Mouse (Mus musculus) forebrain, embryonic 11.5 days (tissue): Measurements from ENCODE around the gene Il33. TPM values are rescaled to one million over a fixed set of nuclear protein-coding genes. Genes with fewer than 3 reads are reported as not detected.

Experiments
- ATAC-seq: fragments of 200-750 bp; cut with Nextera tagmentation; replicated peaks from 2 replicates; pipeline ENCODE4 v1.8.0; 2017; ENCODE audit warnings: moderate TSS enrichment; ENCODE audit not compliant: low FRiP score
- DNase-seq: peaks from one replicate; pipeline ENCODE4 v3.0.0-alpha.2; 2017; ENCODE audit warnings: low spot score
- H3K27ac ChIP-seq: fragments of 300-500 bp; sonication (generic); 2 replicates; pipeline ENCODE4 v1.5.1; 2014; ENCODE audit warnings: low read depth, low read length
- H3K27me3 ChIP-seq: fragments of 300-500 bp; sonication (generic); 2 replicates; pipeline ENCODE4 v1.6.1; 2014; ENCODE audit warnings: mild to moderate bottlenecking, low read length, mixed read lengths; ENCODE audit not compliant: control insufficient read depth, insufficient read depth
- H3K36me3 ChIP-seq: fragments of 300-500 bp; sonication (generic); 2 replicates; pipeline ENCODE4 v1.6.1; 2014; ENCODE audit warnings: mild to moderate bottlenecking, low read length, moderate library complexity, mixed read lengths; ENCODE audit not compliant: control insufficient read depth, insufficient read depth
- H3K4me1 ChIP-seq: fragments of 300-500 bp; sonication (generic); replicated peaks from 2 replicates; pipeline ENCODE4 v1.6.1; 2014; ENCODE audit warnings: low read length, mixed read lengths; ENCODE audit not compliant: control insufficient read depth, insufficient read depth
- H3K4me2 ChIP-seq: fragments of 300-500 bp; sonication (generic); 2 replicates; pipeline ENCODE4 v1.6.1; 2014; ENCODE audit warnings: low read depth, mild to moderate bottlenecking, low read length, moderate library complexity, mixed read lengths; ENCODE audit not compliant: severe bottlenecking
- H3K4me3 ChIP-seq: fragments of 300-500 bp; sonication (generic); 2 replicates; pipeline ENCODE4 v1.5.1; 2014; ENCODE audit warnings: low read depth, low read length
- H3K9ac ChIP-seq: fragments of 300-500 bp; sonication (generic); 2 replicates; pipeline ENCODE4 v1.6.1; 2014; ENCODE audit warnings: low read length
- H3K9me3 ChIP-seq: fragments of 300-500 bp; sonication (generic); 2 replicates; pipeline ENCODE4 v1.6.1; 2016; ENCODE audit warnings: low read length, mixed read lengths; ENCODE audit not compliant: control insufficient read depth
- WGBS: fragments of 180-500 bp; shearing (Covaris S2); extraction: QIAGEN DNeasy Blood & Tissue Kit; methylation state at CpG from one replicate; pipeline ENCODE4 v1.1.7; 2014; 5-methylcytosine and 5-hydroxymethylcytosine counted together
- polyA plus RNA-seq: library from polyadenylated mRNA; unstranded; fragments of >200 nt; fragmentation: Nextera tagmentation; extraction: Ambion mirVana; gene quantifications from 2 replicates; pipeline ENCODE4 v1.2.1, GENCODE M21; 2014

The Il33 gene
- polyA plus RNA-seq, 1 experiment from 2014 or later, result 0.53 TPM

DNA sequence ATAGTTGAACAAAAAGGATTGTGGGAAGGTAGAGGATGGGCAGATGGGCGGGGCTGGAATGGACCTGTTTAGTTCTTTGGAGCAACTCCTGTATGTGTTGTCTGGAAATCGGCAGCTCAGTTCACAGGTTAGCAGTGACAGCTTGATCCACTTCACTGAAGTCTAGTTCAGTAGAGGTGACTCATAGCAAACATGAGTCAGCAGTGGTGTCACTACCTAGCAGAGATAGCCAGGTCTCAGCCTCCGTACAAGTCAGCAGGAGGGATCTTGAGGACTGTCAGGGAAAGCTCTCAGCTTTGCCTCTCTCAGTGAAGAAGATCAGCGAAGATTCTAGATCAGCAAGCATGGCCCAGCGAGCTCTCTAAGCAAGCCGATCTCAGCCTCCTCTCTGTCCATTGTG, 13.0 kb upstream of the Il33 start:
- H3K9me3 ChIP-seq, result no peaks in the 10 kb centered on the region
- no peaks in the 10 kb centered on the region for H3K4me1 ChIP-seq
- whole genome bisulfite sequencing, result 90% methylated on average over 6 of the region's 6 CpGs
- no peaks in the 10 kb centered on the region for H3K27me3 ChIP-seq
- H3K27ac ChIP-seq, result no peak overlapping the region
- DNase-seq (no peak), ATAC-seq (no peak)
- no peaks in the 10 kb centered on the region for H3K36me3 ChIP-seq
- H3K9ac ChIP-seq, result no peak overlapping the region
- H3K4me2 ChIP-seq, result no peak overlapping the region
- H3K4me3 ChIP-seq, result no peak overlapping the region

DNA sequence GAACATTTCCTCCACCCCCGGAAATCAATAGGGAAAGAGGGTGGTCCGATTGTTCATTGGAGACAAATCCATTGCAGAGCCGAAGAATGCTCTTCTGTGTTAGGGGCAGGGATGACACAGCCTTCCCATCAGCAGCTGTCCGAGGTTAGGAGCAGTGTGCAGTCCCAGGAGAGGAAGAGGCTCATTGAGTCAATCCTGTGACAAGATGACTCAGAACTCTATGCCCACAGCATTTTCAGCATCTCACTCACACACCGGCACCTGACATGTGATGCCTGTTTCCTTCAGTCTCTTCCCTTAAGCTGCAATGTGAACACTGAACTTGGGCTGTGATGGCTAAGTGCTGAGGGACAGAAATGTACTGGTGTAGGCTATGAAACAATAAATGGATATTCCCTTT, 7.5 kb upstream of the Il33 start:
- 84% methylated on average over 5 of the region's 5 CpGs for WGBS
- no peak overlapping the region for H3K9ac ChIP-seq
- H3K27me3 ChIP-seq, result no peaks in the 10 kb centered on the region
- H3K4me2 ChIP-seq, result no peak overlapping the region
- H3K4me1 ChIP-seq, result no peaks in the 10 kb centered on the region
- H3K27ac ChIP-seq, result no peak overlapping the region
- ATAC-seq (no peak), DNase-seq (no peak)
- no peaks in the 10 kb centered on the region for H3K9me3 ChIP-seq
- no peaks in the 10 kb centered on the region for H3K36me3 ChIP-seq
- no peak overlapping the region for H3K4me3 ChIP-seq

GRCm38 (mm10) chr19:29926101-29926755, 1.3 kb downstream of the Il33 start:
- no peak overlapping the region for H3K9ac ChIP-seq
- no peak for DNase-seq
- H3K36me3 ChIP-seq, result no peaks in the 10 kb centered on the region
- no peak overlapping the region for H3K4me2 ChIP-seq
- no peaks in the 10 kb centered on the region for H3K27me3 ChIP-seq
- no peaks in the 10 kb centered on the region for H3K9me3 ChIP-seq
- no peak overlapping the region for H3K4me3 ChIP-seq
- ATAC-seq, result no peak
- H3K4me1 ChIP-seq, result no peaks in the 10 kb centered on the region
- WGBS, result 81% methylated on average over 12 of the region's 12 CpGs
- H3K27ac ChIP-seq, result no peak overlapping the region

- Histone ChIP-seq H3K27me3 (no peaks in the 10 kb centered on the region), H3K27ac (no peak overlapping the region), H3K4me1 (no peaks in the 10 kb centered on the region), H3K9me3 (no peaks in the 10 kb centered on the region), H3K36me3 (no peaks in the 10 kb centered on the region), H3K4me2 (no peak overlapping the region), H3K4me3 (no peak overlapping the region), H3K9ac (no peak overlapping the region)
- no peak for ATAC-seq
- no peak for DNase-seq
- WGBS, result 79% methylated on average over 5 of the region's 5 CpGs
Measured at GRCm38 (mm10) chr19:29930296-29930695, 5.4 kb downstream of the Il33 start.

GRCm38 (mm10) chr19:29937445-29937844, 12.5 kb downstream of the Il33 start:
- no peak overlapping the region for H3K27ac ChIP-seq
- H3K9me3 ChIP-seq, result no peaks in the 10 kb centered on the region
- H3K4me2 ChIP-seq, result no peak overlapping the region
- 65% methylated on average over 8 of the region's 8 CpGs for WGBS
- no peaks in the 10 kb centered on the region for H3K36me3 ChIP-seq
- H3K27me3 ChIP-seq, result no peaks in the 10 kb centered on the region
- H3K9ac ChIP-seq, result no peak overlapping the region
- no peak overlapping the region for H3K4me3 ChIP-seq
- no peaks in the 10 kb centered on the region for H3K4me1 ChIP-seq
- DNase-seq, result no peak
- ATAC-seq, result no peak

- WGBS, result 72% methylated on average over 6 of the region's 6 CpGs
- no peaks in the 10 kb centered on the region for H3K36me3 ChIP-seq
- H3K9ac ChIP-seq, result no peak overlapping the region
- DNase-seq (no peak), ATAC-seq (no peak)
- H3K9me3 ChIP-seq, result no peaks in the 10 kb centered on the region
- no peak overlapping the region for H3K4me2 ChIP-seq
- H3K4me3 ChIP-seq, result no peak overlapping the region
- no peak overlapping the region for H3K27ac ChIP-seq
- H3K4me1 ChIP-seq, result no peaks in the 10 kb centered on the region
- no peaks in the 10 kb centered on the region for H3K27me3 ChIP-seq
Measured at GRCm38 (mm10) chr19:29940239-29940638, 15.3 kb downstream of the Il33 start.

GRCm38 (mm10) chr19:29941208-29941607, 16.3 kb downstream of the Il33 start:
- Histone ChIP-seq H3K27ac (no peak overlapping the region), H3K9ac (no peak overlapping the region), H3K4me2 (no peak overlapping the region), H3K4me3 (no peak overlapping the region), H3K36me3 (no peaks in the 10 kb centered on the region), H3K4me1 (0 out of 2 replicates have a peak, but pooled peaks cover 2% of the 10 kb centered on the region), H3K27me3 (no peaks in the 10 kb centered on the region), H3K9me3 (no peaks in the 10 kb centered on the region)
- DNase-seq, result no peak
- no peak for ATAC-seq
- 84% methylated on average over 7 of the region's 7 CpGs for WGBS

DNA sequence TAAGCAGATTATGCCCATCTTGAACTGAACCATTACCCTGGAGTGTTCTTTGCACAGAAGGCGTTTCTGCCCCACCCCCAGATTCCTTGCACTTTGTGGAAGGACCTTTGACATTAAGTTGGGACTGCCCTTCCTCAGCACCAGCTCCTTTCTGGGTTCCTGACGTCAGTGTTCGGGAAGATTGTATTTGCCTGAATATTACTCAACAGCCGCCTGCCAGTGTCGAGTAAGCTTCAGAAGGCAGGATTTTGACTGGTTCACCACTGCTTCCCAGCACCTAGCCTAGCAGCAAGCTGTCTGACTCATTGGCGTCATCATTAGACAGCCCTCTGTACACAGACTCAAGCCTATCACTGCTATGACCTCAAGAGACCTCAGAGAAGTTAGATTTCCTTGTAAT, 17.4 kb downstream of the Il33 start:
- ATAC-seq (no peak), DNase-seq (no peak)
- Histone ChIP-seq H3K27ac (no peak overlapping the region), H3K4me2 (no peak overlapping the region), H3K27me3 (no peaks in the 10 kb centered on the region), H3K9ac (no peak overlapping the region), H3K4me3 (no peak overlapping the region), H3K4me1 (0 out of 2 replicates have a peak, but pooled peaks cover 2% of the 10 kb centered on the region), H3K36me3 (no peaks in the 10 kb centered on the region), H3K9me3 (no peaks in the 10 kb centered on the region)
- 76% methylated on average over 6 of the region's 6 CpGs for WGBS

DNA sequence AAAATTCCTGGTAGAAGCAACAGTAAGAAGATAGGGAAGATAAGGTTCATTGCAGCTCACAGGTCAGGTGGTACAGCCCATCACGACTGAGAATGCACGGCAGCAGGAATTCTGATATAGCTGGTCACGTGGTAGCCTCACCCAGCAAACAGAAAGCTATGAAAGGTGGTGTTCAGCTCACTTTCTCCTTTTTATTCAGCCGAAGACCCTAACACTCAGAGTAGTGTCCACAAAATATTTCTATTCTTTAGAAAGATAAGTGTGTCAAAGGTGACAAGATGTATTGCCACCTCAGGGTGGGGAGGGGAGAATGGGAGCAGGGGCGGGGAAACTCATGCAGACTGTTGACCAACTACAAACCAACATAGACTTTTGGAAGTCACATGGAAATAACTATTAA, 19.5 kb downstream of the Il33 start:
- WGBS, result 86% methylated on average over 5 of the region's 5 CpGs
- H3K4me2 ChIP-seq, result no peak overlapping the region
- H3K9me3 ChIP-seq, result no peaks in the 10 kb centered on the region
- H3K4me1 ChIP-seq, result peaks cover 6% of the 10 kb centered on the region; the same call in 1 of the 2 replicates
- ATAC-seq, result no peak
- no peaks in the 10 kb centered on the region for H3K36me3 ChIP-seq
- H3K4me3 ChIP-seq, result no peak overlapping the region
- no peak overlapping the region for H3K9ac ChIP-seq
- no peak for DNase-seq
- no peak overlapping the region for H3K27ac ChIP-seq
- H3K27me3 ChIP-seq, result no peaks in the 10 kb centered on the region
